Mouse (Mus musculus) spleen, adult 2 months (tissue): ENCODE results near the gene Defb25.

Experiments
- CTCF ChIP-seq: fragments of 200-500 bp; IDR thresholded peaks from 2 replicates; pipeline ENCODE4 v1.5.1; 2011; ENCODE audit warnings: mild to moderate bottlenecking, inconsistent platforms; ENCODE audit not compliant: insufficient read depth, insufficient read length, insufficient replicate concordance; ENCODE audit errors: extremely low read depth
- POLR2A ChIP-seq: fragments of 200-500 bp; IDR thresholded peaks from 2 replicates; pipeline ENCODE4 v1.6.1; 2011; ENCODE audit warnings: low read depth, low read length, inconsistent platforms

DNA sequence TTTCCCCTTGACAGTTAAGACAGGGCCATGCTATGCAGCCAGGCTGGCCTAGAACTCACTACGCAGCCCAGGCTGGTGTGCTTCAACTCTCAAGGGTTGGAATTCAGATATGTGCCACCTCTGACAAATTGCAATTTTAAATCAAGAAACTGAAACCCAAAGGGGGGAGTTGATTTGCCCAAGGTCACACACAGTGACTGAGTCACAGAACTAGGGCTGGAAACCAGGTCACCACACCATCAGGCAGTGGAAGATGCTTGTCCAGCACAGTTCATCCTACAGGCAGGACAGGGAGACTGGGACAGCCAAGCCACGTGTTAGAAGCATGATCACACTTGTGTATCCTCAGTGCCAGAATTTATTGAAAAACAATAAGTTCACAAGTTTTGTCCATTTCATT is 1.7 kb upstream of the Defb25 start:
- TF ChIP-seq CTCF: no peak
- no peak for TF ChIP-seq POLR2A
